Mouse (Mus musculus) common myeloid progenitor, adult 5-6 weeks (primary cell): ENCODE measurements around the gene 0610040J01Rik. TPM values are rescaled to one million over a fixed set of nuclear protein-coding genes. Genes with fewer than 3 reads are reported as not detected.
"Not testable (repeated sequence)": the region's sequence is repeated elsewhere in the genome, so short reads cannot be mapped to it uniquely, and the experiment has no call there.

ENCODE experiments used
- ATAC-seq: replicated peaks from 2 replicates; pipeline ENCODE4 v1.8.0; 2016; ENCODE audit warnings: low read depth, mild to moderate bottlenecking, moderate TSS enrichment, inconsistent platforms; ENCODE audit not compliant: poor library complexity, severe bottlenecking
- total RNA-seq: library from RNA; stranded (forward); fragments of 200-1000, 187-1606 nt; gene quantifications from 2 replicates; pipeline ENCODE4 v1.2.3, GENCODE M21; 2017

Gene 0610040J01Rik
- total RNA-seq, 1 experiment from 2014 or later = 1.6 TPM

DNA sequence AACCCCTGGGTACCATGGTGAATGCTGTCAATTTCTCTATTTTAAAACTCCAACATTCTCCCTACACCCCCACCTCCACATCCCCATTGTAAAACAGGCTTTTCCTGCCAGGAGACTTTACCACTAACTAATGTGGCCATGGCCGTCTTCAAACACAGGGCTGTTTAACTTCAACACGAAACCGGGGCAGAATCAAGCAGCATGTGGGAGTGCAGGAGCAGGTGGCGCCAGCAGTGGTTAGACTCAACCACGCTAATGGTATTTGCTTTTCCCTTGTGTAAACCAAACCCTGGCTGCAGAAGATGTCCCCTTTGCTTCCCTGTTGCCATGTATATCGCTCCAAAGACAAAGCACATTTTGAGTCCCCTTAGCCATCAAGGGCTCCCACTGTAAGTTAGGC, 79.7 kb downstream of the 0610040J01Rik start:
- no peak for ATAC-seq

- not testable (repeated sequence) for ATAC-seq
Observed at GRCm38 (mm10) chr5:63897001-63897819, 85.0 kb downstream of the 0610040J01Rik start.

- ATAC-seq = no peak
Observed at GRCm38 (mm10) chr5:63897820-63898110, 85.6 kb downstream of the 0610040J01Rik start.

DNA sequence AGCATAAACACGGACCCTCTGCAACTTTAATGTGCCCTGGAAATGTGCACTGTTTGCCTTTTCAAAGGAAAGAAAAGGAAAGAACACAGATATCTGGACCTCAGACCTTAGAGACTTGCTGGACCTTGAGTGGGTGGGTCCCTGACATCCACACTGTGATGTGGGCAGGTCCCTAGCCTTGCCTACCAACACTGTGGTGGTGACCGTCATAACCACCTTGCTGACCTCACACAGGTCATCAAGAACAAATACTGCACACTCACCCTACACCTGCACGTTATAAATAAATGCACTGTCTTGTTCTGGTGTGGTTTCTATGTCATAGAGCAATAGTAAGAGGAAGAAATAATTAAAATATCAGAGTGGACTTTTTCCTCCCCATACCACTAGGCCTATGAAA, 91.2 kb downstream of the 0610040J01Rik start:
- ATAC-seq = no peak

- ATAC-seq = peak; percentile 97
Observed at GRCm38 (mm10) chr5:63906149-63907093, 94.3 kb downstream of the 0610040J01Rik start.

- no peak for ATAC-seq
Observed at GRCm38 (mm10) chr5:63907513-63907912, 95.3 kb downstream of the 0610040J01Rik start.

GRCm38 (mm10) chr5:63910171-63910960, 98.2 kb downstream of the 0610040J01Rik start:
- no peak for ATAC-seq

- no peak for ATAC-seq
Observed at GRCm38 (mm10) chr5:63914896-63915295, 102.7 kb downstream of the 0610040J01Rik start.

DNA sequence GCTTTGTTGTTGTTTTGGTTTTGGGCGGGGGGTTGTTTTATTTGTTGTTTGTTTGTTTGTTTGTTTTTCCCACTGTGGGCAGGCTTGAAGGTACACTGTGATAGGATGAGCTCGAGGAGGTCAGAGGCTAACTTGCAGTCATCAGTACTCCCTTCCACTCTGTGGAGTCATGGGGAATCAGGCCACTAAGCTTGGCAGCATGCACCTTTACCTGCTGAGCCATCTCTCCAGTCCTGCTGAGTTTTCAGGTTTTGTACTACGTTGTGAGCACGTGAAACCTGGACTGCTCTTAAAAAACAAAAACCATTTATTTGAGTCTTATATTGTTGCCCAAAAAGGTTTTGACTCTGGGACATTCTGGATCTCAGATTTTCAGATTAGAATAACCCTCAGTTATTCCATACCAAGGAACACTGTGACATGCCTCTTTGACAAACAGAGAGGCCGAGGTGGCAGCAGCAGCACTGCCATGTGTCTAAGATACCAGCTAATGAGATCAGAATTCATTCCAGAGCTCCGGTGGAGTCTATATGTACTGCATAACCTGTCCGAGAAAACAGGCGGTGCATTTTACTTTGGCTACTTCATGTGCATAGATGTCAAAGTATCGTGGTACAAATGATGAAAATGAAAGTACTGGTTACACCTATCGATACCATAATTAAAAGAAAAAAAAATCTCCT, 104.4 kb downstream of the 0610040J01Rik start:
- no peak for ATAC-seq

- no peak for ATAC-seq
Observed at GRCm38 (mm10) chr5:63918201-63918600, 106.0 kb downstream of the 0610040J01Rik start.

DNA sequence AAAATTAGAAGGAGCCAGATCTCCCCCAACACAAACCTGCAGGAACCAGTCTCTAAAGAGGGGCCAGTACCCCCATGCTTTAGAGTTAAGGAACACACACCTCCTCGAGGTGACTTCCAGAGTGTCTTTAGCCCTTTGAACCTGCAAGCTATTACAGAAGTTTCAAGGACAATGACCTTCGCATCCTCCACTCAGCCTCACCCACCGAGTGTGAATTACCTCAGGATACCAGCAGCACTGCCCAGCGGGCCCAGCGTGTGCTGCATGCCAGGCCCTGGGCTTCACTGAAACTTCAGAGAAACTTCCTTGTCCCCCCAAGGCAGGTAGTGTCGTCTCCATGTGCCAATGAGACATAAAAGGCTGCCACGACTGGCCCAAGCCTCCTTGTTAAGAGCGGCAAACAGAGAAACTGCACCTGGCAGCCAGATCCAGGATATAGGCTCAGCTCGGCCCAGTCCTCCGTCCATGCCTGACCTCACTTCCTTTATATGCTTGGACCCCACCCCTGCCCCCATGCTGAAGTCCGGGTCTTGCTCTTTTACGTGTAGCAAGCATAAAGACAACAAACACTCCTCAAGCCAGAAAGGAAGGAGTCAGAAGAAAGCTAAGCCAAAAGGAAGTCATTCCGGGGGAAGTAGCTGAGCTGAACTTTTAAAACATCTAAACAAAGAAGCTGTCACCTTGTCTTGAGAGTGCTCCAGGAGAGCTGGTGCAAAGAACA, 111.3 kb downstream of the 0610040J01Rik start:
- ATAC-seq = no peak

DNA sequence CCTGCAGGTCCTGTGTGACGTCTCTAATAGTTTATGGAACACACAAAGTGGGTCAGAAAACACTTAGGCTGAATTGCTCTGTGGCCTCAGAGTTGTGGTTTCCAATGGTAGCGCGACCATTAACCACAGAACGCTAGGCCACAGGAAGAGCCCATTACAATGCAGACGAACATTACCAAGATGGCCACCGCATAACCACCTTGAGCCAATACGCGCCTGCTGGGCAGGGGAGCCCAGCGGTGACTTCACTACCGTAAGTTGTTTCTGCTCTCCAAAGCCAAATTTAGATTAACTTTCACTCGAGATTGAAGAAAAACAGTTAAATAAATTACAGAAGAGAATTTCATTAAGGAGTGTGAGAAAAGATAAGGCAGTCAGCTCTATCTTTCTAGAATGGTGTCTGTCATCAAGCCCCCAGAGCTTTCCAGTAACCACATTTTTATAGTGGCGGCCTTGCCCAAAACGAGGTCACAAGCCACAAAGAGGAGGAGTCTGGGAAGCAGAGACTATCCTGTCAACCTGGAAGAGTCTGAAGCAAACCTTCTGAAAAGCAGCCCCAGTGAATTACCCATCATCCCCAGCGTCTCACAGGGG, 113.0 kb downstream of the 0610040J01Rik start:
- peak; percentile 83 for ATAC-seq

DNA sequence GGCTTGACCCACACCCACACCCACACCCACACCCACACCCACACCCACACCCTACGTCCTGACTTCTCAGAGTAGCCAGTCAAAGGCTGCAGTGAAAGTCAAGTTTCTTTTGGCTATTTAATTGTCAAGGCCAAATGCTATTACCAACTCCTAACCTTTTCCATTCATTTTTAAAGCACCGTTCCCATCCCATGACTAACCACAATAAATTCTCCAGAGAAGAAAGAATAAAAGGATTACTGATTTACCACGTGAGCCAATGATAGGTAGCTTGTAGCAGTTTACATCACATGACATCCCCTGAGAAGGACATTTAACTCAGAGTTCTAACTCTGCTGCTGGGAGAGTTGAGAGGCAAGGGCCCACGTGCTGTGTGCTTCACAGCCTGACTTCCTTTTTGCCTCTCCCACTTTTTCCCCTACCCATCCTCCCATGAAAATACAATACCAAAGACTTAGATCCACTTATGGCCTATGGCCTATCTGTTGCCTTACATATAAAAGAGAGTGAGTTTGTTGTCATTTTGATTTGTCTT, 118.7 kb downstream of the 0610040J01Rik start:
- no peak for ATAC-seq

DNA sequence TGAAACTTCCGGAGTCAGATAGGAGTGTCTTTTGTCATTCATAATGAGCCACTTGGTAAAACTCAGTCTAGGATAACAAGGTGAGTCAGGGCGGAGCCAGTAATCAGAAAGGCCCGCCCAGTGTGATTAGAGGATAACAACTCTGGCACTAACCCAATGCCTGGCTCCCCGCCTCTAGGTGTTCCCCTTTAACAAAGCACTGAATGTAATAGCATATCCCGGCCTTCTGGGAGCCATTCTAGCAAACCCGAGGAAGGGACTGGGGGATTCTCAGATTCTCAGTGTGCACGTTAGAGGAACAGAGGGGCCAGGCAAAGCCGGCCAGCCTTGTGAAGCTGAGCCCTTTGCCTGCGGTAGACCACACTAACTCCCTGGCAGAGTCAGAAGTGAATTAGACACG, 120.7 kb downstream of the 0610040J01Rik start:
- ATAC-seq = no peak

GRCm38 (mm10) chr5:63935581-63935980, 123.4 kb downstream of the 0610040J01Rik start:
- ATAC-seq = no peak

DNA sequence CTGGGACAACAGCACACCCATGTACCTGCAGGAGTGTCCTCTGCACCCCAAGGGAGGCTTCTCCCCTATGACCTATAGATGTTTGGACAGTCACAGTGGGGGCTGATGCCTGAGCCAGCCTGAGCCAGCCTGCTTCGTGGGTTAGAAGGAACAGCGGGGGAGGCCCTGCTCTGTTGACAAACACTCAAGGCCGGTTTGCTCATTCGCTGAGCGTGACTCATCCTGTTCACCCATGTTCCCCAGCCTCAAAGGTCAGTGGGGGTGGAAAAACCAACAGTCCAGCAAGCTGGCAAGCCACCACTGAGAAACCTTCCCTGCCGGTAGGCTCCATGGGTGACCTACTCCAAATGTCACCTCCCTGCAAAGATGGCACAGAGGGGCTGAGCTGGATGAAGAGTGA, 124.6 kb downstream of the 0610040J01Rik start:
- ATAC-seq = no peak

- ATAC-seq = peak; percentile 90
Observed at GRCm38 (mm10) chr5:63938575-63938974, 126.4 kb downstream of the 0610040J01Rik start.

DNA sequence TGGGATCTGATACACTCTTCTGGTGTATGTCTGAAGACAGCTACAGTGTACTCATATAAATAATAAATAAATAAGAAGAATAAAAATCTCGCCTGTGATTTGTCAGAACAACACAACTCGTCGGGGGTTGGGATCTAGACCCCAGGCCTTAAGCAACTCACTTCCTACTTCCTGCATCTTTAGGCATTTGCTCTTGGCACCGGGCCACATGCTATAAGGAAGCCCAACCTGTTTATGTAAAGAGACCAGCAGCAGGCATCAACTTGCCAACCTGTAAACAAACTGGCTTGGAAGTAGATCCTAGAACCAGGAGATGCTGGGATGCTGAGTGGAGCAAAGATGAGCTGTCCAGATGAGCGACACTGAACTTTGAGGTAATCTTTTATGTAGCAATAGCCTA, 129.7 kb downstream of the 0610040J01Rik start:
- no peak for ATAC-seq
